Mouse (Mus musculus) MEL (cell line): ENCODE measurements at regions not wholly inside any gene's neighbourhood (a gene's known extent, or its start where the extent isn't known, plus 50 kb on each side); places are given as distances from the start of the nearest gene placed in this dataset.

Experiments used
- DNase-seq: peaks from one replicate; pipeline ENCODE4 v3.0.0; 2011; ENCODE audit warnings: low read depth, low spot score
- H3K27ac ChIP-seq: 2 replicates; pipeline ENCODE4 v1.5.1; 2012; ENCODE audit warnings: low read depth, mild to moderate bottlenecking, control low read depth, low read length, moderate library complexity; ENCODE audit not compliant: control insufficient read depth
- H3K27me3 ChIP-seq, 2 experiments: fragments of 150-350 bp in 1 of 2; sonication (generic) in 1 of 2; 2 replicates each; pipeline ENCODE4 v1.6.1; 2012; ENCODE audit warnings: low read length in 2 of 2, mild to moderate bottlenecking in 2 of 2, improper control_type of control experiment in 1 of 2, moderate library complexity in 1 of 2; ENCODE audit not compliant: insufficient read depth in 2 of 2, control insufficient read depth in 1 of 2
- H3K36me3 ChIP-seq, 2 experiments: 2 replicates each; pipeline ENCODE4 v1.6.1; 2012 to 2014; ENCODE audit warnings: low read length in 2 of 2, improper control_type of control experiment in 1 of 2, inconsistent platforms in 1 of 2, mild to moderate bottlenecking in 1 of 2; ENCODE audit not compliant: insufficient read depth in 2 of 2, control insufficient read depth in 1 of 2
- H3K4me1 ChIP-seq, 2 experiments: fragments of 150-350 bp in 1 of 2; sonication (generic) in 1 of 2; 2 replicates each; pipeline ENCODE4 v1.6.1; 2012; ENCODE audit warnings: low read length in 2 of 2, improper control_type of control experiment in 1 of 2, mild to moderate bottlenecking in 1 of 2; ENCODE audit not compliant: insufficient read depth in 2 of 2, control insufficient read depth in 1 of 2
- H3K4me3 ChIP-seq, 2 experiments: fragments of 150-350 bp in 1 of 2; sonication (generic) in 1 of 2; 2 replicates each; pipeline ENCODE4 v1.5.1; 2012; ENCODE audit warnings: low read depth in 2 of 2, low read length in 2 of 2, mild to moderate bottlenecking in 2 of 2, moderate library complexity in 2 of 2, control low read depth in 1 of 2, improper control_type of control experiment in 1 of 2; ENCODE audit not compliant: control insufficient read depth in 1 of 2, insufficient read depth in 1 of 2
- H3K79me2 ChIP-seq: 2 replicates; pipeline ENCODE4 v1.6.1; 2012; ENCODE audit warnings: mild to moderate bottlenecking, low read length, moderate library complexity; ENCODE audit not compliant: control insufficient read depth, poor library complexity, insufficient read depth
- H3K9ac ChIP-seq: 2 replicates; pipeline ENCODE4 v1.6.1; 2012; ENCODE audit warnings: low read depth, mild to moderate bottlenecking, control low read depth, low read length, moderate library complexity; ENCODE audit not compliant: control insufficient read depth, poor library complexity, severe bottlenecking
- H3K9me3 ChIP-seq: fragments of 150-350 bp; sonication (generic); replicated peaks from 2 replicates; pipeline ENCODE4 v1.6.1; 2012; ENCODE audit warnings: mild to moderate bottlenecking, low read length, improper control_type of control experiment, moderate library complexity; ENCODE audit not compliant: insufficient read depth
- CHD1 ChIP-seq: IDR thresholded peaks from 2 replicates; pipeline ENCODE4 v1.6.1; 2012; ENCODE audit warnings: low read depth, mild to moderate bottlenecking, inconsistent platforms, low read length, improper control_type of control experiment
- CHD2 ChIP-seq: IDR thresholded peaks from 2 replicates; pipeline ENCODE4 v1.6.1; 2011; ENCODE audit warnings: low read length, improper control_type of control experiment
- CTCF ChIP-seq, 3 experiments: IDR thresholded peaks in 2 of 3; conservative IDR thresholded peaks in 1 of 3; 2 replicates each; pipeline ENCODE4 v1.5.1; 2011 to 2012; ENCODE audit warnings: low read length in 3 of 3, low read depth in 2 of 3, mild to moderate bottlenecking in 2 of 3, improper control_type of control experiment in 1 of 3, inconsistent platforms in 1 of 3, mixed read lengths in 1 of 3, moderate library complexity in 1 of 3; ENCODE audit not compliant: control insufficient read depth in 1 of 3, insufficient read depth in 1 of 3, poor library complexity in 1 of 3, severe bottlenecking in 1 of 3
- E2F4 ChIP-seq: IDR thresholded peaks from 2 replicates; pipeline ENCODE4 v1.6.1; 2011; ENCODE audit warnings: low read depth, low read length, improper control_type of control experiment, borderline replicate concordance
- EP300 ChIP-seq, 2 experiments: IDR thresholded peaks; 2 replicates each; pipeline ENCODE4 v1.6.1; 2011; ENCODE audit warnings: improper control_type of control experiment in 2 of 2, low read length in 2 of 2, low read depth in 1 of 2, mild to moderate bottlenecking in 1 of 2
- GABPA ChIP-seq: IDR thresholded peaks from 2 replicates; pipeline ENCODE4 v1.6.1; 2012; ENCODE audit warnings: low read depth, mild to moderate bottlenecking, inconsistent platforms, low read length, improper control_type of control experiment, moderate library complexity
- GATA1 ChIP-seq: IDR thresholded peaks from 2 replicates; pipeline ENCODE4 v1.6.1; 2011; ENCODE audit warnings: low read depth, low read length, improper control_type of control experiment
- KAT2A ChIP-seq: conservative IDR thresholded peaks from 2 replicates; pipeline ENCODE4 v1.6.1; 2012; ENCODE audit warnings: low read depth, low read length, improper control_type of control experiment, inconsistent platforms
- MAX ChIP-seq: IDR thresholded peaks from 2 replicates; pipeline ENCODE4 v1.6.1; 2011; ENCODE audit warnings: low read length, improper control_type of control experiment
- MAZ ChIP-seq: IDR thresholded peaks from 2 replicates; pipeline ENCODE4 v1.6.1; 2012; ENCODE audit warnings: low read depth, mild to moderate bottlenecking, inconsistent platforms, low read length, improper control_type of control experiment
- MEF2A ChIP-seq: IDR thresholded peaks from 2 replicates; pipeline ENCODE4 v1.6.1; 2014; ENCODE audit warnings: low read depth, mild to moderate bottlenecking, inconsistent platforms, low read length, improper control_type of control experiment; ENCODE audit not compliant: poor library complexity, insufficient replicate concordance, severe bottlenecking; ENCODE audit errors: extremely low read depth
- MXI1 ChIP-seq: IDR thresholded peaks from 2 replicates; pipeline ENCODE4 v1.6.1; 2011; ENCODE audit warnings: mild to moderate bottlenecking, low read depth, low read length, improper control_type of control experiment
- NRF1 ChIP-seq: IDR thresholded peaks from 2 replicates; pipeline ENCODE4 v1.6.1; 2014; ENCODE audit warnings: low read depth, mild to moderate bottlenecking, inconsistent platforms, low read length, improper control_type of control experiment, moderate library complexity; ENCODE audit not compliant: poor library complexity, insufficient read depth, severe bottlenecking
- POLR2A ChIP-seq, 2 experiments: IDR thresholded peaks; 2 replicates each; pipeline ENCODE4 v1.6.1; 2011 to 2012; ENCODE audit warnings: low read length in 2 of 2, mild to moderate bottlenecking in 2 of 2, control low read depth in 1 of 2, improper control_type of control experiment in 1 of 2, low read depth in 1 of 2, moderate library complexity in 1 of 2; ENCODE audit not compliant: control insufficient read depth in 1 of 2, insufficient read depth in 1 of 2, poor library complexity in 1 of 2
- POLR2AphosphoS2 ChIP-seq: IDR thresholded peaks from 2 replicates; pipeline ENCODE4 v1.6.1; 2011; ENCODE audit warnings: low read length, improper control_type of control experiment
- POLR2AphosphoS5 ChIP-seq: IDR thresholded peaks from 2 replicates; pipeline ENCODE4 v1.6.1; 2012; ENCODE audit warnings: low read depth, borderline replicate concordance, mild to moderate bottlenecking, inconsistent platforms, low read length, moderate library complexity, mixed read lengths
- SIN3A ChIP-seq: IDR thresholded peaks from 2 replicates; pipeline ENCODE4 v1.6.1; 2012; ENCODE audit warnings: low read length, improper control_type of control experiment, inconsistent platforms
- TCF12 ChIP-seq: IDR thresholded peaks from 2 replicates; pipeline ENCODE4 v1.6.1; 2014; ENCODE audit warnings: low read depth, mild to moderate bottlenecking, inconsistent platforms, low read length, improper control_type of control experiment, moderate library complexity
- ZC3H11A ChIP-seq: IDR thresholded peaks from 2 replicates; pipeline ENCODE4 v1.6.1; 2012; ENCODE audit warnings: low read depth, mild to moderate bottlenecking, inconsistent platforms, low read length, improper control_type of control experiment
- ZMIZ1 ChIP-seq: IDR thresholded peaks from 2 replicates; pipeline ENCODE4 v1.6.1; 2012; ENCODE audit warnings: low read depth, mild to moderate bottlenecking, inconsistent platforms, low read length, improper control_type of control experiment, moderate library complexity

DNA sequence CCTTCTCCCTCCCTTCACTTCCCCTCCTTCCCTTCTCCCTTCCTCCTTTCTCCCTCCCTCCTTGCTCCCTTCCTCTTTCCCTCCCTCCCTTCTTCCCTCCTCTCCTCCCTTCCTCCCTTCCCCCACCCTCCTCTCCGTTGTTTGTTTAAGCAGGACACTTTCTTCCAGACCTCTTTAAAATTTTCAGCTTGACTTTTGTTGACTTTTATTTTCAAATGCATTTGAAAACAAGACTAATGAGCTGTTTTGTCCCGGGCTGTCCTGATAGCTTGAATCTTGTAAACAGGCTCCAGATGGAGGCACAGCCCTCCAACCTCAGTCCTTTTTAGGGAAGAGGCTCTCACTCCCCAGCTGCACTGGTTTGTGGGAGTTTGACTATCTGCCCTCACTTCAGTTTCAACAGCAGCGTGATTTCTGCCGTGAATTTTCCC, 82.4 kb downstream of the Cdc7 start:
- DNase-seq: no peak
- TF ChIP-seq CTCF (IDR thresholded peaks at IDR 0.05 in 2 of 3, conservative IDR thresholded peaks at IDR 0.05 in 1 of 3; ENCODE audit: control insufficient read depth in 1 of 3, insufficient read depth in 1 of 3, low read depth in 2 of 3, low read length in 3 of 3, poor library complexity in 1 of 3, severe bottlenecking in 1 of 3) (no peak), GATA1 (no peak), NRF1 (no peak), CHD1 (no peak), MAZ (no peak), POLR2AphosphoS2 (no peak), MAX (no peak), E2F4 (no peak), EP300 (IDR thresholded peaks at IDR 0.05; ENCODE audit: low read depth in 1 of 2, low read length in 2 of 2) (no peak), TCF12 (no peak), ZMIZ1 (no peak), KAT2A (no peak), GABPA (no peak), CHD2 (no peak), MEF2A (no peak), MXI1 (no peak)
- Histone ChIP-seq H3K36me3 (peaks cover 0 to 2% of the 10 kb centered on the region in 2 experiments; a peak in 1 of 4 replicates), H3K4me1 (peaks cover 3 to 4% of the 10 kb centered on the region in 2 experiments; a peak in 2 of 4 replicates), H3K9ac (no peak overlapping the region), H3K79me2 (no peaks in the 10 kb centered on the region), H3K27me3 (no peaks in the 10 kb centered on the region), H3K27ac (no peak overlapping the region), H3K9me3 (no peaks in the 10 kb centered on the region), H3K4me3 (no peak overlapping the region)

DNA sequence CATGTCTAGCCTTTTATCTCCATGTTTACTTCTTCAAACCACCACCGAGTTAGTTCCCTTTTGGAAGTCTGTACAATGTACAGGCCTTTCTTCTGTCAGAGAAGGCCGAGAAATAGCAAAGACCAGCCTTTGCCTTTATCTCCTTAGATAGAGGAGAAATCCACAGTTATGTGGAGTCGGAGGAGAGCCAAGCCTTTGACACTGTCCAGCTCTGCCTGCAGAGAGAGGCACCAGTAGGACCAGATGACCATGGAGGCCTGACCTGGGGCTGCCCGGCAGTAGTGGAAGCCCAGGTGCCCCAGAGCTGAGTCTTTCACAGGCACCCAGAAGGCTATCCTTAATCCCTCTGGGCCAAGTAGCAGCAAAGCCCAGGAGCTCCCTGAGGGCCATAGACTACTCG, 84.5 kb downstream of the Cdc7 start:
- Histone ChIP-seq H3K79me2 (no peaks in the 10 kb centered on the region), H3K9me3 (no peaks in the 10 kb centered on the region), H3K9ac (no peak overlapping the region), H3K4me1 (peaks cover 3 to 4% of the 10 kb centered on the region in 2 experiments; a peak in 2 of 4 replicates), H3K27me3 (no peaks in the 10 kb centered on the region), H3K4me3 (no peak overlapping the region), H3K27ac (no peak overlapping the region), H3K36me3 (peaks cover 0 to 2% of the 10 kb centered on the region in 2 experiments; a peak in 1 of 4 replicates)
- DNase-seq: peak; percentile 28
- TF ChIP-seq NRF1 (no peak), ZC3H11A (no peak), POLR2AphosphoS2 (no peak), SIN3A (no peak), POLR2AphosphoS5 (no peak), POLR2A (IDR thresholded peaks at IDR 0.05; ENCODE audit: control insufficient read depth in 1 of 2, insufficient read depth in 1 of 2, low read depth in 1 of 2, low read length in 2 of 2, poor library complexity in 1 of 2) (no peak)
